Mouse (Mus musculus) cerebellum, adult 9-11 months (tissue): Measurements from ENCODE around the gene Cyp2w1.

ENCODE experiments used
- DNase-seq: peaks from one replicate; pipeline ENCODE4 v3.0.0; 2022

The Cyp2w1 gene

DNA sequence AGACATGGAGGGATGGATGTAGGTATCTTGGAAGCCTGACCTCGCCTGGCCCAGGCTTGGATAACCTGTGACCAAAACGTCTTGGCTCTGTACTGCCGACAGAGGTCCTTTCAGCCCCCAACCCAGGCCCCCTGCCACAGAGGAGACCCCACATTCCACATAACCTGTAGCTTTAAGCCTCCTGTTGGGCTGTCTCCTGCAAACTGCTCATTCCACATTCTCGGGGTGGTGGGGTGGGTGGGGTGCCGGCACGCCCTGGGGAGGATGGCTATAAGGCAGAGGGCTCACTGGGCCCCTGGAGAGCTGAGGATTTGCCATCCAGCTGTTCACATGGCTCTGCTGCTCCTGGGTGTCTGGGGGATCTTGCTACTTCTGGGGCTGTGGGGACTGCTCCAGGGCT, at the start of gene Cyp2w1:
Gene Cyp2w1, plus strand, starts transcription at position 301 of the 400 bp plus-strand sequence.
- DNase-seq, result no peak

DNA sequence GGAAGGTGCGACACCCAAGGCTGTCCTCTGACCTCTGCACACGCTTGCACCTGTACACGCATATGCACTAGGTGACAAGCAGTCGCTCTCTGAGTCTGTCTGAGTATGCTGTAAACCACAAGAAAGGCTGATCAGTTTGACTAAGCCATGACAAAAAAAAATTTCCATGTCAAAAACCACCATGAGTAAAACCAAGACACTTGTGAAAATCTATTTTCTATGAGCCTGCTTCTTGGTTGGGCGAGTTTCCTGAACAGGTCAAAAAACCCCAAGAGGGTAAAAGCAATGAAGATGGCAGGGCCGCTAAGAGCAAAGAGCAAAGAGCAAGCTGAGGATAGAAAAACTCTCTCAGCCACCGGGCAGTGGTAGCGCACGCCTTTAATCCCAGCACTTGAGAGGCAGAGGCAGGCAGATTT, 48.8 kb upstream of the Cyp2w1 start:
- no peak for DNase-seq

DNA sequence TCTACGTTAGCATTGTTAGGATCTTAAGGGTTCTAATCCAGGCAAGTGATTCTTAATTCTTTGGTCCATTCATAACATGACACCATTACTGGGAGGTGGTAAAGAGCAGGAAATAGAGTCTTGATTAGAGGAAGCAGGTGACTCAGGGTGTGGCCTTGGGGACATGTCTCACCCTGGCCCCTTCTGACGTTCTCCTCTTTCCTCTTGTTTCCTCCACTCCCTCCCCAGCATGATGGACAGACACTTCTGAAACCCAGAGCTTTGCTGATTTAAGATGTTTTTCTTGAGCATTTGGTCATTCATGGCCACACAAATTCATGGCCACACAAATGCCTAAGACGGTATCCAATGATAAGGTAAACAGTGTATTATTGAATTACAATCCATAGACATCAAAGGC, 42.5 kb upstream of the Cyp2w1 start:
- no peak for DNase-seq

DNA sequence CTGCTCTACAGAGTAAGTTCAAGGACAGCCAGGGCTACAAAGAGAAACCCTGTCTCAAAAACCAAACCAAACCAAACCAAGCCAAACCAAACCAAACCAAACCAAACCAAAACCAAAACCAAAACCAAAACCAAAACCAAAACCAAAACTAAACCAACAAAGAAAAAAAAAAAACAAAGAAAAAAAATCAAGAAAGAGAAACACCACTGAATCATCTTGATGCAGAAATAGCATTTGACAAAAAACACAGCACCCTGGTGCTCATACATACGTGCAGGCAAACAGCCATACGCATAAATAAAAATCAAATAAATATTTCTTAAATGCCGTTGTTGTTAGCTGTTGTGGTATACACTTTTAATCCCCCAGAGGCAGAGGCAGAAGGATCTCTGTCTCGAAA, 41.9 kb upstream of the Cyp2w1 start:
- DNase-seq, result no peak

GRCm38 (mm10) chr5:139311822-139312221, 40.6 kb upstream of the Cyp2w1 start:
- DNase-seq, result no peak

- DNase-seq, result no peak
These were observed 38.9 kb upstream of the Cyp2w1 start for GRCm38 (mm10) chr5:139313536-139313935.

DNA sequence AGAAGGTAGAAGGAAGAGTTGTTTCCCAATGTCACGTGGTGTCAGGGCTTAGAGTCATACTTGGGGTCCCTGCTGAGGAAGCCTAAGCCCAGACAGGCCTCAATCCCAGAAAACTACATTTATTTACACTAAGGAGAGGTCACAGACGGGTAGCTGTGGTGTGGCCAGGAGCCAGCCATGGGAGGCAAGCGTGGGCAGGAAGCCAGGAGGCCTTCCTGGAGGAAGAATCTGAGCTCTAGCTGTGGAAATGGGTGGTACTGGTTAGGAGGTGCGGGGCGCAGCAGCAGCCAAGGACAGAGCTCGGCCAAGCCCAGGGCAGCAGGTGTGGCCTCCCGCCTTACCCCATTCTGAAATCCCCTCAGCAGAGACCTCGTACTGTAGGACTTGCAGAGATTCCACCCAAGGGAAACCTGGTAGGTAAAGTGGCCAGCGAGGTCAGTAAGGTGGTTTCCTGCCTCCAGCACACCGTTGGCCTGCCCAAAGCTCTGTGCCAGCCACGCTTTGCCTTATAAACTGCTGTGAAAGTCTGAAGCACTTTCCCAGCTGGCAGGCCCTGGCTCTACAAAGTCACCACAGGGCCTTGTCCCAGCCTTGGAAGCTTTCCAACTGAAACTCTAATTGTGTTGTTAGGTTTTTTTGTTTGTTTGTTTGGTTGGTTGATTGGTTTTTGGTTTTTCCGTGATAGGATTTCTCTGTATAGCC, 37.3 kb upstream of the Cyp2w1 start:
- peak; percentile 41 for DNase-seq

DNA sequence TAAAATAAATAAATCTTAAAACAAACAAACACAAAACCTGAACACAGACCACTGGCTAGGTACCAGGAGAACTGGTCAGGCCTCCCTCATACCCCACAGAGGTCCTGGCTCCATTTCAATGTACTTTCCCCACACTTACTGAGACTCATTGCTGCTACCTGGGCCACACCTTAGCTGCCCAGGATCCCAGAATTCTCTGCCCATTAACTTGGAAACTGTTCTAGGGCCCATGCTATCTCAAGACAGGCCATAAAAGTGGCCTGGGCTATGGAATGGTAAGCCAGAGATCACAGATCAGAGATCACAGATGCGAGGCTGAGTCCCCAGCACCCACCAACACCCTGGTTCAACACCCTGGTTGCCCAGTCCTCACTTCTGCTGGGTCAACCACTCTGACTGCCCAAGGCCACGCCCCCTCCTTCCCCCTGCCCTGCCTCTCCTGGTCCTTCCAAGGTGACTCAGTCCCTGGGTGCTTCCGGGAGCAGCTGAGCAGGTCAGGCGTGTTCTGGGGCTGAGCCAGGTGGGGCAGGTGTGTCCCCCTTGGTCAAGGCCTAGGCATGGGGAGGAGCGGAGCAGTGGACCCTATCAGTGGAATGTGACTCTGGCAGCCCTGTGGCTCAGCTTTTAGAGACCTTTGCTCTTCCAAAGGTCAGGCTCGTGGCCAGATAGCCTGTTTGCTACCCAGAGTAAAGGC, 35.3 kb upstream of the Cyp2w1 start:
- DNase-seq, result peak; percentile 57

GRCm38 (mm10) chr5:139317751-139318504, 34.5 kb upstream of the Cyp2w1 start:
- peak; percentile 39 for DNase-seq

DNA sequence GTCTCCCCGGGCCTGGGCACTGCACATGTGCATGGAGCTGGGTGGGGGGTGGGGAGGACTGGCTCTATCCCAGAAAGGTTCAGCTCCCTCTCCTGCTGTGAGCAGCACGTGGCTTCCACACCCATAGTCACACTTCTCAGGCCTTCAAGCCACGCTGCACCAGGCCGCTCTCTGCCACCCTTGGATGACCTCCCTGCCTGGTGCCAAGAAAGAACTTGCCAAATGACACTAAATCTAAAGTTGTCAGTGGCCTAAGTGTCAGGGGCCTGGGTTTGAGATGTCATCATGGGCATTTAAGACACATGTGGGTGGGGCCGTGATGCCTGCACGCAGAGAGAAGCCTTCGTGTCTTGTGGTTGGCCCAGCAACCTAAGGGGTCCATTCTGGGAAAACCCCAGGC, 32.0 kb upstream of the Cyp2w1 start:
- DNase-seq, result peak; percentile 27

DNA sequence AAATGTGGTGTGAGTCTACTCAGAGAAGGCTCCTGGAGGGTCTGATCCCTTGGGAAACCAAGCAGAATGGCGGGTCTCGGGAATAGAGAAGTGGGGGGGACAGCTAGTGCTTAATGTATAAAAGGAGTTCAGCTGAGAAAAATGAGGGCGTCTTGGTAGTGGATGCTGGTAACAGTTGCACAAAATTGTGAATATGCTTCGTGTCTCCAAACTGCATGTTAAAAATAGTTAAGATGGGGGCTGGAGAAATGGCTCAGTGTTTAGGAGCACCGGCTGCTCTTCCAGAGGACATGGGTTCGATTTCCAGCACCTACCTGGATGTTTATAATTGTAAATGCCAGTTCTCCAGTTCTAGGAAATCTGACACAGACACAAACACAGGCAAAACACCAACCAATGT, 31.1 kb upstream of the Cyp2w1 start:
- DNase-seq, result no peak

GRCm38 (mm10) chr5:139323260-139323924, 29.0 kb upstream of the Cyp2w1 start:
- peak; percentile 78 for DNase-seq

DNA sequence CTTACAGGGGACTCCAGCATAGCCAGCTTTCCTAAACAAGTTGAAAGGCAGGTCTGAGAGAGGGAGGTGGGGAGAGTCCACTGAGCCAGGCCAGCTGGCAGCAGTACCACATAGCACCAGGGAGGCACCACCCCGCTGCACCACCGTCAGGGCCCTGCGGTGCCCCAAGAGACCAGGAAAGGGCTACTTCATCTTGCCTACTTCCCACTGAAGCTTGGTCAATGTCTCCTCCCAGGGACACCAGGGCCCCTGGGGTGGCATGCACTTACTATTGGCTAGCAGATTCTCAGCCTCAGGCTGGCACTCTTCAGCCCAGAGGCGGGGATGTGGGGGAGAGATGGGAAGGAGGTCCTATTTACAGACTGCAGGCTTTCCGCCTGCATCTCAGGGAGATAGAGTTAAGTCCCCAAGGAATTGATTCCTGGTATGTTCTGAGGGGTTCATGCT, 28.3 kb upstream of the Cyp2w1 start:
- DNase-seq, result peak; percentile 77

GRCm38 (mm10) chr5:139324691-139325394, 27.6 kb upstream of the Cyp2w1 start:
- DNase-seq, result peak; percentile 90

DNA sequence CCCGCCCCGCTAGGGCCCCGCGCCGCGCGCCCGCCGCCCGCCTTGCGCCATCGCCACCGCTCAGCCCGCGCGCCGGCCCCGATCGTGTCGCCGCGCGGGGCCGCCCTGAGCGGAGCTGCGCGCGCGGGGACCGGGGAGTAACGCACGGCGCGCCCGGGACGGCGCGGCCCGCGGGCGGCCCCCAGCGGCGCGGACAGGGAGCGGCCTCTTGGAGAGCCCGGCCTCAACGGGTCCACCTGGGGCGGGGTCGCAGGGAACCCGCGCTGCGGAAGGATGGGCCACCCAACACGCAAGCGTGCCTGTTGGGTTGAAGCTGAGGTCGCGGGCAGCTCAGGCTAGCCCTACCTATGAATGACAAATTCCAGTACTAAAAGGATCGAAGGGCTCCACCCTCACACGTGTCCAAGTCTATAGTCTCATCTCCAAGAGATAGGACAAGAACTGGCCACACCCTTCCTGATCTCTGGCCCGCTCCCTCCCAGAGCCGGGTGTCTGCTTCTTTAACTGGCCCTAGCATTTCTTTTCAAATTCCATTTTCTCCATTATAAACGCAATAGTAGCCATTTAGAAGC, 26.9 kb upstream of the Cyp2w1 start, which contains the start of gene Adap1:
Gene Adap1, minus strand, starts transcription at position 228 of the 572 bp plus-strand sequence.
- DNase-seq, result peak; percentile 80

DNA sequence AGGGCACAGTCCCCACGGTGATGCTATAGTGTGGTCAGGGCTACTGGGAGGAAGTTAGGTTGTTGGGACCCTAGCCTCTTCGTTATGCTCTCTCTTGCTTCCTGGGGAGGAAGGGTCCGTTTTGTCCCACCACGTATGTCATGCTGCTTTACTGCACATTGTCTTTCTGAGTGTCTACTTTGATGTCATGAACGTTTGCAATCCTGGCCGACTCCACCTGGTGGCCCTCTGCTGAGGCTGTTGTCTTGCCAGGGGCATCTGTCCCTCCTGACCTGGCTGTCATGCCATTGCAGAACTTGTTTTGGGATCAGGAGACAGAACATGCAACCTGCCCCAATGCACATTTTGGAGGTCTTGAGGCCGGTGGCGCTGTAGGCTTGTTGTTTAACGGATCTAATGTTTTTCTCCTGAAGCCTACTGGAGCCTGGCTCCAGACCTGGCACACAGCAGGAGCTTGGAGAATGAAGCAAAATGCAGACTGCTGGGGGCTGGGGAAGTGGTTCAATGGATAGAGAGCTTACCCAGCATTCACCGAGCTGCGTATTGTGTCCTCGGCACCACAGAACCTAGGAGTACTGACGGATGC, 26.2 kb upstream of the Cyp2w1 start:
- DNase-seq, result peak; percentile 70

- peak; percentile 53 for DNase-seq
These were observed 25.3 kb upstream of the Cyp2w1 start for GRCm38 (mm10) chr5:139326986-139327633.

- no peak for DNase-seq
These were observed 24.8 kb upstream of the Cyp2w1 start for GRCm38 (mm10) chr5:139327634-139328020.

- DNase-seq, result peak; percentile 22
These were observed 21.7 kb upstream of the Cyp2w1 start for GRCm38 (mm10) chr5:139330766-139331165.

- DNase-seq, result peak; percentile 79
These were observed 20.7 kb upstream of the Cyp2w1 start for GRCm38 (mm10) chr5:139331742-139332141.
